Mouse (Mus musculus): ENCODE results near the gene Car14. TPM values are rescaled to one million over a fixed set of nuclear protein-coding genes. Genes with fewer than 3 reads are reported as not detected.
"Not testable (repeated sequence)": the region's sequence is repeated elsewhere in the genome, so short reads cannot be mapped to it uniquely, and the experiment has no call there.

Car14 gene
- polyA plus RNA-seq, 1 experiment from 2014 or later: 8.6 TPM

GRCm38 (mm10) chr3:95929581-95930470 is 25.3 kb upstream of the Car14 start:
- peak overlapping the region; percentile 77 for H3K9ac ChIP-seq (replicated peaks; ENCODE audit: low read length)
- peak overlapping the region; percentile 64 for H3K4me3 ChIP-seq (replicated peaks; ENCODE audit: low read depth, low read length)
- no peaks in the 10 kb centered on the region for H3K9me3 ChIP-seq (ENCODE audit: control insufficient read depth, low read length)
- H3K4me1 ChIP-seq (ENCODE audit: control insufficient read depth, insufficient read depth, low read length): peaks cover 10% of the 10 kb centered on the region
- H3K27me3 ChIP-seq (ENCODE audit: control insufficient read depth, insufficient read depth, low read length): no peaks in the 10 kb centered on the region
- ATAC-seq (ENCODE audit: low FRiP score, low TSS enrichment) (peak; percentile 44), DNase-seq (peak; percentile 76)
- WGBS: under 1% methylated on average over 103 of the region's 105 CpGs
- H3K4me2 ChIP-seq (ENCODE audit: low read length): peak overlapping the region; percentile 71
- H3K27ac ChIP-seq (replicated peaks; ENCODE audit: low read depth, low read length): peak overlapping the region; percentile 86
- H3K36me3 ChIP-seq (ENCODE audit: control insufficient read depth, insufficient read depth, low read length): peaks cover 10% of the 10 kb centered on the region

GRCm38 (mm10) chr3:95928658-95929503 is 24.4 kb upstream of the Car14 start, which contains the start of gene Anp32e:
TSS of gene Anp32e (plus strand) at chr3:95929246.
- no peaks in the 10 kb centered on the region for H3K9me3 ChIP-seq (ENCODE audit: control insufficient read depth, low read length)
- peak; percentile 99 for DNase-seq
- peak within 1 kb of the TSS; percentile 64 for H3K4me3 ChIP-seq (replicated peaks; ENCODE audit: low read depth, low read length)
- ATAC-seq (ENCODE audit: low FRiP score, low TSS enrichment): peak; percentile 100
- peak within 1 kb of the TSS; percentile 77 for H3K9ac ChIP-seq (replicated peaks; ENCODE audit: low read length)
- under 1% methylated on average over 49 of the region's 49 CpGs for WGBS
- peak within 1 kb of the TSS; percentile 74 for H3K4me2 ChIP-seq (ENCODE audit: low read length)
- no peaks in the 10 kb centered on the region for H3K27me3 ChIP-seq (ENCODE audit: control insufficient read depth, insufficient read depth, low read length)
- peak within 1 kb of the TSS; percentile 86 for H3K27ac ChIP-seq (replicated peaks; ENCODE audit: low read depth, low read length)
- peaks cover 10% of the 10 kb centered on the region for H3K4me1 ChIP-seq (ENCODE audit: control insufficient read depth, insufficient read depth, low read length)
- peaks cover 1% of the 10 kb centered on the region; the same call in 1 of the 2 replicates for H3K36me3 ChIP-seq (ENCODE audit: control insufficient read depth, insufficient read depth, low read length)

- Histone ChIP-seq H3K4me2 (ENCODE audit: low read length) (peak overlapping the region; percentile 74), H3K27me3 (ENCODE audit: control insufficient read depth, insufficient read depth, low read length) (no peaks in the 10 kb centered on the region), H3K27ac (replicated peaks; ENCODE audit: low read depth, low read length) (peak overlapping the region; percentile 60), H3K9me3 (ENCODE audit: control insufficient read depth, low read length) (no peaks in the 10 kb centered on the region), H3K9ac (replicated peaks; ENCODE audit: low read length) (no peak overlapping the region), H3K36me3 (ENCODE audit: control insufficient read depth, insufficient read depth, low read length) (no peaks in the 10 kb centered on the region), H3K4me3 (replicated peaks; ENCODE audit: low read depth, low read length) (peak overlapping the region; percentile 64), H3K4me1 (ENCODE audit: control insufficient read depth, insufficient read depth, low read length) (peaks cover 10% of the 10 kb centered on the region)
- DNase-seq (no peak), ATAC-seq (ENCODE audit: low FRiP score, low TSS enrichment) (no peak)
- WGBS: 76% methylated on average over 6 of the region's 6 CpGs
Observed at GRCm38 (mm10) chr3:95928261-95928657, 23.8 kb upstream of the Car14 start.

- H3K4me2 ChIP-seq (ENCODE audit: low read length): no peak overlapping the region
- H3K9me3 ChIP-seq (ENCODE audit: control insufficient read depth, low read length): no peaks in the 10 kb centered on the region
- no peaks in the 10 kb centered on the region for H3K36me3 ChIP-seq (ENCODE audit: control insufficient read depth, insufficient read depth, low read length)
- no peak for ATAC-seq (ENCODE audit: low FRiP score, low TSS enrichment)
- no peak overlapping the region for H3K27ac ChIP-seq (replicated peaks; ENCODE audit: low read depth, low read length)
- no peak for DNase-seq
- H3K9ac ChIP-seq (replicated peaks; ENCODE audit: low read length): no peak overlapping the region
- 86% methylated on average over 5 of the region's 5 CpGs for WGBS
- H3K4me3 ChIP-seq (replicated peaks; ENCODE audit: low read depth, low read length): no peak overlapping the region
- H3K4me1 ChIP-seq (ENCODE audit: control insufficient read depth, insufficient read depth, low read length): no peaks in the 10 kb centered on the region; the same call in 1 of the 2 replicates
- H3K27me3 ChIP-seq (ENCODE audit: control insufficient read depth, insufficient read depth, low read length): no peaks in the 10 kb centered on the region
Observed at GRCm38 (mm10) chr3:95925087-95925486, 20.6 kb upstream of the Car14 start.

GRCm38 (mm10) chr3:95924185-95924584 is 19.7 kb upstream of the Car14 start:
- WGBS: 79% methylated on average over 4 of the region's 4 CpGs
- H3K4me1 ChIP-seq (ENCODE audit: control insufficient read depth, insufficient read depth, low read length): no peaks in the 10 kb centered on the region; the same call in 1 of the 2 replicates
- H3K27ac ChIP-seq (replicated peaks; ENCODE audit: low read depth, low read length): no peak overlapping the region
- no peak overlapping the region for H3K9ac ChIP-seq (replicated peaks; ENCODE audit: low read length)
- H3K9me3 ChIP-seq (ENCODE audit: control insufficient read depth, low read length): no peaks in the 10 kb centered on the region
- no peaks in the 10 kb centered on the region for H3K27me3 ChIP-seq (ENCODE audit: control insufficient read depth, insufficient read depth, low read length)
- no peak overlapping the region for H3K4me3 ChIP-seq (replicated peaks; ENCODE audit: low read depth, low read length)
- H3K4me2 ChIP-seq (ENCODE audit: low read length): no peak overlapping the region
- H3K36me3 ChIP-seq (ENCODE audit: control insufficient read depth, insufficient read depth, low read length): no peaks in the 10 kb centered on the region
- no peak for DNase-seq
- ATAC-seq (ENCODE audit: low FRiP score, low TSS enrichment): no peak

GRCm38 (mm10) chr3:95923429-95923828 is 18.9 kb upstream of the Car14 start:
- not testable (repeated sequence) for ATAC-seq (ENCODE audit: low FRiP score, low TSS enrichment); DNase-seq; H3K4me1 ChIP-seq (ENCODE audit: control insufficient read depth, insufficient read depth, low read length); H3K4me3 ChIP-seq (replicated peaks; ENCODE audit: low read depth, low read length); H3K9ac ChIP-seq (replicated peaks; ENCODE audit: low read length); H3K9me3 ChIP-seq (ENCODE audit: control insufficient read depth, low read length); H3K36me3 ChIP-seq (ENCODE audit: control insufficient read depth, insufficient read depth, low read length); H3K27me3 ChIP-seq (ENCODE audit: control insufficient read depth, insufficient read depth, low read length); H3K27ac ChIP-seq (replicated peaks; ENCODE audit: low read depth, low read length); H3K4me2 ChIP-seq (ENCODE audit: low read length)
- 92% methylated on average over 7 of the region's 7 CpGs for WGBS

- H3K4me3 ChIP-seq (replicated peaks; ENCODE audit: low read depth, low read length); H3K36me3 ChIP-seq (ENCODE audit: control insufficient read depth, insufficient read depth, low read length); H3K27me3 ChIP-seq (ENCODE audit: control insufficient read depth, insufficient read depth, low read length); ATAC-seq (ENCODE audit: low FRiP score, low TSS enrichment); H3K4me2 ChIP-seq (ENCODE audit: low read length); DNase-seq; H3K4me1 ChIP-seq (ENCODE audit: control insufficient read depth, insufficient read depth, low read length); H3K9ac ChIP-seq (replicated peaks; ENCODE audit: low read length); H3K27ac ChIP-seq (replicated peaks; ENCODE audit: low read depth, low read length); H3K9me3 ChIP-seq (ENCODE audit: control insufficient read depth, low read length): not testable (repeated sequence)
- WGBS: 51% methylated on average over 2 of the region's 2 CpGs
Observed at GRCm38 (mm10) chr3:95920532-95920931, 16.0 kb upstream of the Car14 start.

GRCm38 (mm10) chr3:95916760-95917159 is 12.3 kb upstream of the Car14 start:
- Histone ChIP-seq H3K9me3 (ENCODE audit: control insufficient read depth, low read length) (no peaks in the 10 kb centered on the region), H3K4me2 (ENCODE audit: low read length) (no peak overlapping the region), H3K9ac (replicated peaks; ENCODE audit: low read length) (no peak overlapping the region), H3K27ac (replicated peaks; ENCODE audit: low read depth, low read length) (no peak overlapping the region), H3K36me3 (ENCODE audit: control insufficient read depth, insufficient read depth, low read length) (no peaks in the 10 kb centered on the region), H3K27me3 (ENCODE audit: control insufficient read depth, insufficient read depth, low read length) (no peaks in the 10 kb centered on the region), H3K4me3 (replicated peaks; ENCODE audit: low read depth, low read length) (no peak overlapping the region), H3K4me1 (ENCODE audit: control insufficient read depth, insufficient read depth, low read length) (no peaks in the 10 kb centered on the region)
- ATAC-seq (ENCODE audit: low FRiP score, low TSS enrichment) (no peak), DNase-seq (no peak)
- WGBS: 77% methylated on average over 7 of the region's 7 CpGs
